Mouse (Mus musculus) forebrain, embryonic 14.5 days (tissue): ENCODE measurements around the gene Gcnt3. TPM values are rescaled to one million over a fixed set of nuclear protein-coding genes. Genes with fewer than 3 reads are reported as not detected.

Experiments
- ATAC-seq: fragments of 200-750 bp; cut with Nextera tagmentation; 2 replicates; pipeline ENCODE4 v1.8.0; 2017; ENCODE audit warnings: mild to moderate bottlenecking, moderate library complexity
- DNase-seq: peaks from one replicate; pipeline ENCODE4 v3.0.0-alpha.2; 2015; ENCODE audit warnings: low spot score
- H3K27ac ChIP-seq: fragments of 300-500 bp; sonication (generic); 2 replicates; pipeline ENCODE4 v1.5.1; 2014; ENCODE audit warnings: low read depth, mild to moderate bottlenecking, control low read depth, low read length, moderate library complexity
- H3K27me3 ChIP-seq: fragments of 300-500 bp; sonication (generic); replicated peaks from 2 replicates; pipeline ENCODE4 v1.6.1; 2014; ENCODE audit warnings: low read length, control low read depth, mixed read lengths; ENCODE audit not compliant: control insufficient read depth, insufficient read depth
- H3K36me3 ChIP-seq: fragments of 300-500 bp; sonication (generic); 2 replicates; pipeline ENCODE4 v1.6.1; 2014; ENCODE audit warnings: low read length, control low read depth; ENCODE audit not compliant: control insufficient read depth, insufficient read depth
- H3K4me1 ChIP-seq: fragments of 300-500 bp; sonication (generic); 2 replicates; pipeline ENCODE4 v1.6.1; 2014; ENCODE audit warnings: antibody characterized with exemption, low read length, control low read depth; ENCODE audit not compliant: control insufficient read depth, insufficient read depth
- H3K4me2 ChIP-seq: fragments of 300-500 bp; sonication (generic); 2 replicates; pipeline ENCODE4 v1.6.1; 2014; ENCODE audit warnings: mild to moderate bottlenecking, control low read depth, low read length
- H3K4me3 ChIP-seq: fragments of 300-500 bp; sonication (generic); 2 replicates; pipeline ENCODE4 v1.5.1; 2014; ENCODE audit warnings: low read depth, low read length, control low read depth
- H3K9ac ChIP-seq: fragments of 300-500 bp; sonication (generic); 2 replicates; pipeline ENCODE4 v1.6.1; 2014; ENCODE audit warnings: mild to moderate bottlenecking, low read length, control low read depth, moderate library complexity
- H3K9me3 ChIP-seq: fragments of 300-500 bp; sonication (generic); replicated peaks from 2 replicates; pipeline ENCODE4 v1.6.1; 2016; ENCODE audit warnings: low read length, control low read depth, mixed read lengths; ENCODE audit not compliant: control insufficient read depth
- WGBS: fragments of 180-500 bp; shearing (Covaris S2); extraction: QIAGEN DNeasy Blood & Tissue Kit; methylation state at CpG from one replicate; pipeline ENCODE4 v1.1.7; 2014; 5-methylcytosine and 5-hydroxymethylcytosine counted together
- polyA plus RNA-seq: library from polyadenylated mRNA; unstranded; fragments of >200 nt; fragmentation: Nextera tagmentation; extraction: Ambion mirVana; gene quantifications from 2 replicates; pipeline ENCODE4 v1.2.1, GENCODE M21; 2014

Gcnt3 gene
- polyA plus RNA-seq, 1 experiment from 2014 or later: not detected

DNA sequence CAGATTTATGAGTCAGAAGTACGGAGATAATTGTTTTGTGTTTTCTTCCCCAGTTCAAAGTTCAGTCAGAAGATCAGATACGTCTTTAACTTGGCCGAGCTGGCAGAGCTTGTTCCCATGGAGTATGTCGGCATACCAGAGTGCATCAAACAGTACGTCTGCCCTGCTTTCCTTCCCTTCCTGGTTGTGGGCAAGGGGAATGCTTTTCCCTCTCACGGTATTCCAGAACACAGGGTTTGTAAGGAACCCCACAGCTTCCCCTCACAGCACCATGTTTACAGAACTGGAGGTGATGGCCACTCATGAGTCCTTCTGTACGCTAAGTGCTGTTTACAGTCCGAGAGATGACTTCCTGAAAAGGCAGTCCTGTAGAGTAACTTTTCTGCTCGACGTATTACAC, 34.4 kb downstream of the Gcnt3 start:
- H3K36me3 ChIP-seq: peaks cover 87% of the 10 kb centered on the region
- WGBS: 92% methylated on average over 10 of the region's 10 CpGs

DNA sequence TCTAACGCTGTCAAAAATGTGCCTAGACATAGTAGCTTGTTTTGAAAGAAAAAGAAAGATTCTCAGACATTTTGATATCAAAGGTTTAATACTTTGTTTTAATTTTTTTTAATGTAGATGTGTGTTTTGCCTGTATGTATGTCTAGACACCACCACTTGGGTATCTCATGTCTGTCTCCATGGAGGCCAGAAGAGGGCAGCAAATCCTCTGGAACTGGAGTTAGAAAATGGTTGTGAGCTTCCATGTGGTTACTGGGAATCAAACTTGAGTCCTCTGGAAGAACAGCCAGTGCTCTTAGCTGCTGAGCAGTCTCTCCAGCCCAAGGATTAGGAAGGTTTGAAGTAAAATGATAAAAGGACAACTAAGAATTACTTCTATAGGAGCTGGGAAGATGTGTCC, 38.6 kb downstream of the Gcnt3 start:
- Histone ChIP-seq H3K36me3 (peaks cover 87% of the 10 kb centered on the region), H3K9ac (no peak overlapping the region), H3K27ac (no peak overlapping the region), H3K4me3 (no peak overlapping the region), H3K9me3 (no peaks in the 10 kb centered on the region), H3K27me3 (no peaks in the 10 kb centered on the region), H3K4me1 (no peaks in the 10 kb centered on the region), H3K4me2 (no peak overlapping the region)
- DNase-seq (no peak), ATAC-seq (no peak)
- 85% methylated on average over 1 of the region's 1 CpGs for WGBS

More for the DNA sequence above, 34.4 kb downstream of the Gcnt3 start:
- Histone ChIP-seq H3K27ac (no peak overlapping the region), H3K27me3 (no peaks in the 10 kb centered on the region), H3K4me1 (no peaks in the 10 kb centered on the region), H3K4me2 (no peak overlapping the region), H3K9me3 (no peaks in the 10 kb centered on the region), H3K4me3 (no peak overlapping the region), H3K9ac (no peak overlapping the region)
- ATAC-seq: no peak
- DNase-seq: no peak

DNA sequence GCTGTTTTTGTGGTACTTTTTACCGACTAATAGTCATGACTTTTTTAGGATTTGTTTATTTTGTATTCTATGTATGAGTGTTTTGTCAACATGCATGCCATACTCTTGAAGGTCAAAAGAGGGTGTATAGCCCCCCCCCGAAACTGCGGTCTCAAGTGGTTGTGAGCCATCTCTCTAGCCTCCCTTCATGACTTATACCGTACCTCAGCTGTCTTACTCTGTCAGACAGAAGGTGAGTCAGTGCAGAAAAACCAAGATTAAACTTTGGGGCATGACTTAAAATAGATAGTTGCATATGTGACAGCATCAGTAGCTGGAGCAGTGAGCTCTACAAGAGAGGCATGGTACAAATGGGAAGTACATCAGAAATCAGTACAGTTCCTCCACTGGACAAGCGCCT, 43.3 kb downstream of the Gcnt3 start:
- WGBS: 94% methylated on average over 5 of the region's 5 CpGs
- H3K4me3 ChIP-seq: no peak overlapping the region
- ATAC-seq: no peak

DNA sequence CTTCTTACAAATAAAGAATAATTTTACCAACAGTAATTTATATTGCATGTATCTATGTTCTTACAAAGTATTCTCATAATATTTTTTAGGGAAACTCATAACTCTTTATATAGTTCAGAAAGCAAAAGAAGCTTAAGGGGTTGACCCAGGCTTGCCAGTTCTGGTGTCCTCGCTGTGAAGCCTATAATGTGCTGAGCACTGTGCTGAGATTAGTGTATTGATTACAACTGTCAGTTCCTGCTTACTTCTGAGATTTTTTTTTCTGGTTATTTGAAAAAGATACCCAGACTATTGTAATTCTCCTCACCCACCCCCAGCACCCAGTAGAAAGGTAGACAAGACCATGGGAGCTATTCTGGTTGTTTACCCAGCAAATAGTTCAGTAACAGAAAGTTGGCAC, 44.4 kb downstream of the Gcnt3 start:
- no peak overlapping the region for H3K27ac ChIP-seq
- H3K36me3 ChIP-seq: peaks cover 48% of the 10 kb centered on the region
- H3K4me3 ChIP-seq: no peak overlapping the region
- DNase-seq (no peak), ATAC-seq (no peak)
- no peak overlapping the region for H3K4me2 ChIP-seq
- H3K27me3 ChIP-seq: no peaks in the 10 kb centered on the region
- H3K9me3 ChIP-seq: no peaks in the 10 kb centered on the region
- peaks cover 11% of the 10 kb centered on the region for H3K4me1 ChIP-seq
- no peak overlapping the region for H3K9ac ChIP-seq
- 82% methylated on average over 1 of the region's 1 CpGs for WGBS

More for the DNA sequence above, 43.3 kb downstream of the Gcnt3 start:
- H3K9ac ChIP-seq: no peak overlapping the region
- H3K27me3 ChIP-seq: no peaks in the 10 kb centered on the region
- no peak for DNase-seq
- no peak overlapping the region for H3K4me2 ChIP-seq
- H3K36me3 ChIP-seq: peaks cover 59% of the 10 kb centered on the region
- H3K27ac ChIP-seq: no peak overlapping the region
- H3K4me1 ChIP-seq: peaks cover 11% of the 10 kb centered on the region
- H3K9me3 ChIP-seq: no peaks in the 10 kb centered on the region

DNA sequence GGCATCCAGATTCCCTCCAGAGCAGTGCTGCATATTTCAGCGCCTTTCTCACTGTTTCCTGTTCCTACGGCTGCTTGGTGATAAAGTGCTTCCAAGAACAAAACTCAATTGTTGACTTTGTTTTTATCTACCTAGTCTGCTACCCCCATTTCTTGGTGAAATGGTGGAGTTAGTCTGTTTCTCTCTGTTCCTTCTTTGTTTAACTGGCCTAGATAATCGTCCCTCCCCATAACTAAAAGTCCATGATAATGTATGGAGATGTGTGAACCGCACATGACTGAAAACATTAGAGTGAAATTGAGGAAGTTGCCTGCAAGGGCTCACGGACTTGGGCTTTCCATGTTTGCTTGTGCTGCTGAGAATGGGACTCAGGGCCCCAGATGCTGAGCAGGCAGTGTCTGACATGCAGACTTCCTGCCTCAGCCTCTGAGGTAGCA, 45.0 kb downstream of the Gcnt3 start:
- no peaks in the 10 kb centered on the region for H3K9me3 ChIP-seq
- H3K36me3 ChIP-seq: peaks cover 42% of the 10 kb centered on the region
- peaks cover 11% of the 10 kb centered on the region for H3K4me1 ChIP-seq
- H3K27ac ChIP-seq: no peak overlapping the region
- 0 out of 2 replicates have a peak, but pooled peaks cover 2% of the 10 kb centered on the region for H3K27me3 ChIP-seq
- DNase-seq: no peak
- ATAC-seq: no peak
- H3K9ac ChIP-seq: no peak overlapping the region
- no peak overlapping the region for H3K4me2 ChIP-seq
- 85% methylated on average over 5 of the region's 5 CpGs for WGBS
- H3K4me3 ChIP-seq: no peak overlapping the region

DNA sequence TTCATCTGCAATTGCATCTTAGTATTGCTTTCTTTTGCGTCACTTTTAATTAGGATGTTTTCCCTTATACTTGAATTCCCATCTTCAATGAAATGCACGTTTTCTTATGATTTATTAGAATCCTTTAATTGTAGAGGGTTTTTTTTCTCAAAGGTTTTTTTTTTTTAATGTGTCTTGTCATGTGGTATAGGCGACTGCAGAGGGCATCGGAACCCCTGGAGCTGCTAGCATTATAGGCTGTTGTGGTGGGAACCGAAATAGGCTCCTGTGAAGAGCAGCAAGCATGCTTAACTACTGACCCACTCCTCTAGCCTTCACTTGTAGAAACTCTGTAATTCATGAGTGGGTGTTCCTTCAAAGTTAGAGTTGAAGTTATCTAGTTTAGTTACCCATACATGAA, 47.5 kb downstream of the Gcnt3 start:
- Histone ChIP-seq H3K9me3 (no peaks in the 10 kb centered on the region), H3K4me1 (peaks cover 11% of the 10 kb centered on the region), H3K4me2 (peak overlapping the region; percentile 65), H3K36me3 (peaks cover 23% of the 10 kb centered on the region), H3K27ac (no peak overlapping the region), H3K27me3 (0 out of 2 replicates have a peak, but pooled peaks cover 2% of the 10 kb centered on the region), H3K4me3 (peak overlapping the region; percentile 98), H3K9ac (peak overlapping the region; percentile 99)
- DNase-seq (peak; percentile 22), ATAC-seq (no peak)
- WGBS: 11% methylated on average over 5 of the region's 5 CpGs

DNA sequence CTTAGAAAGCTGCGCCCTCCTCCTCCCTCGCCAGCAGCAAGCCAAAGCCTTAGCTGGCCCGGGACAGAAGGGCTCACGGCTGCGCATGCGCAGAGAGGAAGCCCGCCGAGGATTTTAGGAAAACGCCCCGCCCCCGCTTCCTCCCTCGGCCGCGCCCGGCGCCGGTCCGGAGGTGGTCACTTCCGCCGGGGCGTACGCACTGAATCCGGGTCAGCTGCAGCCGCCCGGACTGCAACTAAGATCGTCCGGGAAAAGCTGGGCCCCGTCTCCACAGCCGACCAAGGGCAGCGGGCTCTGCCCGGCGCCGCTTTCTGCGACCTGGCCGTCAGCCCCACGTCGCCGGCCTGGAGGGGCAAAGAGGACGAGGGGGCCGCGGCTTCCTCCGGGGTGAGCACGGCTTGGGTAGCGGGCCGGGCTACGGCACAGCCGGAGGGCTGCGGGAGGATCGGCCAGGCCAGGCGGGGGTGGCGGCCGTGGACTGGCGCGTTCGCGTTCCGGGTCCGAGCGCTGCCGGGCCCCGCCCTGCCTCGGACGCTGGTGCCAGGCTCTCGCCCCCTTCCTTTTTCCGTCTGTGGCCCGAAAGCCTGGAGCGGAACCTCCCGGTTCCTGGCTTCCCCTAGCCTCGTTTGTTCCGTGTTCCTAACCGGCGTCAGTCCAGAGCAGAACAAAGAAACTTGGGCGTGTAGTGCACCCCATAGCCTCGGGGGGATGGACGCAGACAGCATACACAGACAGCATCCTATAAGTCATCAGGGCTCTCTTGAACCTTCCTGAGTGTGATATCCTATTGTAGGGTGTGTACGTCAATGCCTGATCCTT, 48.4 kb downstream of the Gcnt3 start, which contains the start of gene Bnip2:
Bnip2 (plus strand) TSS at position 164 of the 819 bp plus-strand sequence.
- DNase-seq (peak; percentile 96), ATAC-seq (peak; percentile 88)
- WGBS: under 1% methylated on average over 68 of the region's 76 CpGs
- H3K9me3 ChIP-seq: no peaks in the 10 kb centered on the region
- H3K4me3 ChIP-seq: peak within 1 kb of the TSS; percentile 98
- H3K36me3 ChIP-seq: peaks cover 17% of the 10 kb centered on the region
- 0 out of 2 replicates have a peak, but pooled peaks cover 2% of the 10 kb centered on the region for H3K27me3 ChIP-seq
- H3K4me2 ChIP-seq: peak within 1 kb of the TSS; percentile 65
- peak within 1 kb of the TSS; percentile 90 for H3K27ac ChIP-seq
- peaks cover 11% of the 10 kb centered on the region for H3K4me1 ChIP-seq
- peak within 1 kb of the TSS; percentile 99 for H3K9ac ChIP-seq

DNA sequence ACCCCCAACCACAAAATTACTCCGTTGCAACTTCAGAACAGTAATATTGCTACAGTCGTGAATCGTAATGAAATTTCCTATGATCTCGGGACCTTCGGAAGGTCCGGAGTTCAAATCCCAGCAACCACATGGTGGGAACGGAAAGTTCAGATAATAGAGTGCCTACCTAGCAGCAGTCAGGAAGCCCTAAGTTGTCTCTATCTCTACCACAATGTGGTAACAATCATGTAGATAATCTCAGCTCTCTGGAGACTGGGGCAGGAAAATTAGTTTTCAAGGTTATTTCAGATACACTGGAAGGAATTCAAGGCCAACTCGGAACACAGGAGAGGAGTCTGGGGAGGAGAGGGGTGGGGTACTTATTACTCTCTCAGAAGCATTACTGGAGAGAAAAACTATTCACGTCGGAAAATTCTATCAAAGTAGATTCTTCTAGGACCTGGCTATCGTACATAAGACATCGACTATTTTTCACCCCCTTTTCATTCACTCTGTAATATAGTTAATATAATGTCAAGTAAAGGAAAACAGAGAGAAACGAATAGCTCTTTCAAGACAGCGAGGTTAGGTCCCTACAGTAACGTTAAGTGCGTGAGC, 49.1 kb downstream of the Gcnt3 start:
- no peak; the same call in 1 of the 2 replicates for ATAC-seq
- H3K27me3 ChIP-seq: 0 out of 2 replicates have a peak, but pooled peaks cover 2% of the 10 kb centered on the region
- peak overlapping the region; percentile 65 for H3K4me2 ChIP-seq
- no peaks in the 10 kb centered on the region for H3K9me3 ChIP-seq
- H3K27ac ChIP-seq: peak overlapping the region; percentile 90; the same call in 1 of the 2 replicates
- peak overlapping the region; percentile 98 for H3K4me3 ChIP-seq
- WGBS: 39% methylated on average over 16 of the region's 16 CpGs
- no peak for DNase-seq
- peaks cover 11% of the 10 kb centered on the region for H3K4me1 ChIP-seq
- H3K9ac ChIP-seq: peak overlapping the region; percentile 99
- H3K36me3 ChIP-seq: peaks cover 17% of the 10 kb centered on the region
